Mouse (Mus musculus) heart, embryonic 13.5 days (tissue): Measurements from ENCODE around the gene Vdac1. TPM values are rescaled to one million over a fixed set of nuclear protein-coding genes. Genes with fewer than 3 reads are reported as not detected.
A peak's percentile ranks its signal among the peaks of the same experiment; 100 is the strongest.

Experiments
- ATAC-seq: fragments of 200-750 bp; cut with Nextera tagmentation; 2 replicates; pipeline ENCODE4 v1.8.0; 2017; ENCODE audit warnings: moderate TSS enrichment; ENCODE audit not compliant: insufficient number of reproducible peaks, low FRiP score, low TSS enrichment; ENCODE audit errors: extremely low read depth
- H3K27ac ChIP-seq: fragments of 300-500 bp; sonication (generic); replicated peaks from 2 replicates; pipeline ENCODE4 v1.5.1; 2015; ENCODE audit warnings: moderate library complexity, mild to moderate bottlenecking, inconsistent platforms
- H3K27me3 ChIP-seq: fragments of 300-500 bp; sonication (generic); replicated peaks from 2 replicates; pipeline ENCODE4 v1.6.1; 2015; ENCODE audit warnings: mild to moderate bottlenecking, inconsistent platforms
- H3K36me3 ChIP-seq: fragments of 300-500 bp; sonication (generic); 2 replicates; pipeline ENCODE4 v1.6.1; 2015; ENCODE audit warnings: mild to moderate bottlenecking, inconsistent platforms
- H3K4me1 ChIP-seq: fragments of 300-500 bp; sonication (generic); 2 replicates; pipeline ENCODE4 v1.6.1; 2015; ENCODE audit warnings: inconsistent platforms
- H3K4me2 ChIP-seq: fragments of 300-500 bp; sonication (generic); 2 replicates; pipeline ENCODE4 v1.6.1; 2015; ENCODE audit warnings: inconsistent platforms, mild to moderate bottlenecking, moderate library complexity
- H3K4me3 ChIP-seq: fragments of 300-500 bp; sonication (generic); 2 replicates; pipeline ENCODE4 v1.5.1; 2015; ENCODE audit warnings: moderate library complexity, mild to moderate bottlenecking, inconsistent platforms
- H3K9ac ChIP-seq: fragments of 300-500 bp; sonication (generic); 2 replicates; pipeline ENCODE4 v1.6.1; 2015; ENCODE audit warnings: inconsistent platforms, mild to moderate bottlenecking, moderate library complexity
- H3K9me3 ChIP-seq: fragments of 300-500 bp; sonication (generic); 2 replicates; pipeline ENCODE4 v1.6.1; 2016; ENCODE audit warnings: inconsistent platforms
- WGBS: fragments of 180-500 bp; shearing (Covaris S2); methylation state at CpG from one replicate; pipeline ENCODE4 v1.1.7; 2015; ENCODE audit warnings: mixed read lengths; 5-methylcytosine and 5-hydroxymethylcytosine counted together
- polyA plus RNA-seq: library from polyadenylated mRNA; unstranded; fragments of >200 nt; fragmentation: Nextera tagmentation; extraction: Ambion mirVana; gene quantifications from 2 replicates; pipeline ENCODE4 v1.2.1, GENCODE M21; 2015

Vdac1 gene
- polyA plus RNA-seq, 1 experiment from 2014 or later = 414 TPM

DNA sequence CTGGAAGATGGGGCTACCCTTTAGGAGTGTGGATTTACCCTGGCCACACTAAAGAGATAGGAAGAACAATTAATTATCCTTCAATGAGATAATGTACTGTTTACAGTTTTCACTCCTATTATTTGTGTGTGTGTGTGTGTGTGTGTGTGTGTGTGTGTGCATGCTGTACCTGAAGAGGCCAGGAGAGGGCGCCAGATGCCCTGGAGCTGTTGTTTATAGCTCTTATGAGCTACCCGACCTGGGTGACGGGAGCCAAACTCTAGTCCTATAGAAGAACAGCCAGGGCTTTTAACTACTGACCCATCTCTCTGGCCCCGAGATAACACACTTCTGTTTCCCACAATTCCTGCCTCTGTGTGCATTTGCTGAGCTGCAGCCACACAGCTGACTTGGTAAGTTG is 25.4 kb upstream of the Vdac1 start:
- Histone ChIP-seq H3K27me3 (no peaks in the 10 kb centered on the region), H3K4me3 (no peak overlapping the region), H3K9ac (no peak overlapping the region), H3K4me1 (peaks cover 12% of the 10 kb centered on the region), H3K9me3 (no peaks in the 10 kb centered on the region), H3K27ac (no peak overlapping the region), H3K36me3 (no peaks in the 10 kb centered on the region), H3K4me2 (no peak overlapping the region)
- 70% methylated on average over 4 of the region's 4 CpGs for WGBS
- no peak for ATAC-seq

- Histone ChIP-seq H3K4me2 (no peak overlapping the region), H3K36me3 (no peaks in the 10 kb centered on the region), H3K27ac (no peak overlapping the region), H3K9me3 (no peaks in the 10 kb centered on the region), H3K27me3 (no peaks in the 10 kb centered on the region), H3K9ac (no peak overlapping the region), H3K4me3 (no peak overlapping the region), H3K4me1 (peaks cover 15% of the 10 kb centered on the region)
- 55% methylated on average over 7 of the region's 7 CpGs for WGBS
- no peak for ATAC-seq
Observed at GRCm38 (mm10) chr11:52335924-52336323, 24.7 kb upstream of the Vdac1 start.

DNA sequence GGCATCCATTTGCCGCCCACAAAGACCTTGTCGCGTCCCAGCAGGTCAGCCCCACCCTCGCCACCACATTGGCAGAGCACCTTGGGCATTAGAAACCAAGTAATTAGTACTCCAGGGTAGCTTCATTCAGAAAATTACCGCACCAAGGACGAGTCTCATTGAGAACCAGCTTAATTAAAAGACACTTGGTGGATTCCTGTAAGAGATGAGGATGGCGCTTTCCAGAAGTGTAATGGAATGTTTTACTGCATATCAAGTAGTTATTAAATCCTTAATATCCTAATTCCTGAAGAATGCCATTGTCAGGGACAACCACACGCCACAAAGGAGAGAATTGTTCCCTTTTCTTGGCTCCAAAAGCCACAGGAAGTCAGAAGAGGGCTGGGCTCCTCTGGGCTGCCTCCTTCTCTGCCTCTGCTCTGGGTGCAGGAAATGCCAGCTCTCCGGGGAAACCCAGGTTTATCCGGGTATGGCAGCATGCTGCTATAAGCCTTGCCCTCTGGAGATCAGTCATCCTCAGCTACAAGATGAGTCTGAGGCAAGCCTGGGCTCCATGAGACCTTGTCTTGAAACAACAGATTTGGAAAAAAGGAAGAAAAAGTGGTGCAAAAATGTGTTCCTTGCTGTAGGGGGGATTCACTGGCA is 22.9 kb upstream of the Vdac1 start:
- WGBS = 69% methylated on average over 10 of the region's 10 CpGs
- no peaks in the 10 kb centered on the region for H3K9me3 ChIP-seq
- no peaks in the 10 kb centered on the region for H3K27me3 ChIP-seq
- no peak overlapping the region for H3K27ac ChIP-seq
- H3K4me1 ChIP-seq = peaks cover 18% of the 10 kb centered on the region
- no peak overlapping the region for H3K4me3 ChIP-seq
- no peak overlapping the region for H3K4me2 ChIP-seq
- H3K9ac ChIP-seq = no peak overlapping the region
- H3K36me3 ChIP-seq = no peaks in the 10 kb centered on the region
- ATAC-seq = no peak

- WGBS = 46% methylated on average over 3 of the region's 3 CpGs
- ATAC-seq = no peak
- Histone ChIP-seq H3K4me3 (no peak overlapping the region), H3K36me3 (no peaks in the 10 kb centered on the region), H3K4me2 (no peak overlapping the region), H3K27ac (no peak overlapping the region), H3K9me3 (no peaks in the 10 kb centered on the region), H3K27me3 (no peaks in the 10 kb centered on the region), H3K9ac (no peak overlapping the region), H3K4me1 (peaks cover 13% of the 10 kb centered on the region)
Observed at GRCm38 (mm10) chr11:52338351-52338750, 22.3 kb upstream of the Vdac1 start.

GRCm38 (mm10) chr11:52339098-52339497 is 21.6 kb upstream of the Vdac1 start:
- H3K27ac ChIP-seq = no peak overlapping the region
- H3K4me2 ChIP-seq = no peak overlapping the region
- H3K4me1 ChIP-seq = peaks cover 13% of the 10 kb centered on the region
- H3K36me3 ChIP-seq = no peaks in the 10 kb centered on the region
- H3K4me3 ChIP-seq = no peak overlapping the region
- H3K9me3 ChIP-seq = no peaks in the 10 kb centered on the region
- H3K9ac ChIP-seq = no peak overlapping the region
- WGBS = 79% methylated on average over 4 of the region's 4 CpGs
- H3K27me3 ChIP-seq = no peaks in the 10 kb centered on the region
- no peak for ATAC-seq

- Histone ChIP-seq H3K27me3 (no peaks in the 10 kb centered on the region), H3K36me3 (no peaks in the 10 kb centered on the region), H3K4me2 (no peak overlapping the region), H3K27ac (no peak overlapping the region), H3K9ac (no peak overlapping the region), H3K9me3 (no peaks in the 10 kb centered on the region), H3K4me1 (peaks cover 13% of the 10 kb centered on the region), H3K4me3 (no peak overlapping the region)
- ATAC-seq = no peak
- 85% methylated on average over 12 of the region's 12 CpGs for WGBS
Observed at GRCm38 (mm10) chr11:52339512-52339911, 21.1 kb upstream of the Vdac1 start.

DNA sequence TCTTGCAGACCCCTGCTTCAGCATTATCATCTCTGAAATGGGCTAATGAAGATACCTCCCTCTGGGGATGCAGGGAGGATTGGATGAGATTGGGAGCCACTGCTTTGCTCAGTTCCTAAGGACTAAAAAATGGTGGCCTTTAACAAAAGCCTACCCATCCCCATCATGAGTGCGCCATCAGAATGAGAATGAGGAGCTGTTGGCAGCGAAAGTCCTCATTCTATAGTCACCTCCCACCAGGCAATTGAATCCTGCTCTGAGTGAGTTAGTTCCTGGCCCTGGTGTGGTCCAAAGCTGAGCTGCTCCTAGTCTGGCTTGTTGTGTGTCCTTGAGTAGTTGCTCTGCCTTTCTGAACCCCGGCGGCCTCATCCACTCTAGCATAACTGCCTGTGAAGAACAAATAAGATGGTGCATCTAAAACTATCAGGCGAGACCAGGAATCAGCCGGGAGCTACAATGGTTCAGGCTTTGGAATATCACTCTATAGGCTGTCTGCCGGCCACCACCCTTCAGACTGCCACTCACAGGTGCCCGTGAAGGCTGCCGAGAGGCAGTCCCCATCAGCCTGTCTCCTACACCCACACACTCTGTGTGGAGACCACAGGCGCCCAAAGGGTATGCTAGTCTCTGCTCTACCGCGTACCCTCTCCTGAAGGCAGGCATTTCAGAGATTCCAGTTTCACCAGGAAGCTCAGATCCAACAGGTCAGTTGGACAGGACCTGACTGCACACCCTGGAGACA is 20.4 kb upstream of the Vdac1 start:
- Histone ChIP-seq H3K9me3 (no peaks in the 10 kb centered on the region), H3K27me3 (no peaks in the 10 kb centered on the region), H3K4me3 (no peak overlapping the region), H3K4me2 (no peak overlapping the region), H3K4me1 (peaks cover 13% of the 10 kb centered on the region), H3K9ac (no peak overlapping the region), H3K36me3 (no peaks in the 10 kb centered on the region), H3K27ac (no peak overlapping the region)
- no peak for ATAC-seq
- 74% methylated on average over 12 of the region's 12 CpGs for WGBS

- 37% methylated on average over 9 of the region's 9 CpGs for WGBS
- no peak for ATAC-seq
- no peak overlapping the region for H3K27ac ChIP-seq
Observed at GRCm38 (mm10) chr11:52341001-52341400, 19.7 kb upstream of the Vdac1 start.

GRCm38 (mm10) chr11:52341476-52341875 is 19.2 kb upstream of the Vdac1 start:
- no peaks in the 10 kb centered on the region for H3K9me3 ChIP-seq
- H3K9ac ChIP-seq = 0 out of 2 replicates have a peak overlapping the region, but pooled peaks have one; percentile 0
- ATAC-seq = no peak
- no peak overlapping the region for H3K27ac ChIP-seq
- peaks cover 20% of the 10 kb centered on the region for H3K4me1 ChIP-seq
- no peak overlapping the region for H3K4me3 ChIP-seq
- H3K36me3 ChIP-seq = no peaks in the 10 kb centered on the region
- no peaks in the 10 kb centered on the region for H3K27me3 ChIP-seq
- no peak overlapping the region for H3K4me2 ChIP-seq
- WGBS = 74% methylated on average over 5 of the region's 5 CpGs

More at GRCm38 (mm10) chr11:52341001-52341400, 19.7 kb upstream of the Vdac1 start:
- Histone ChIP-seq H3K9me3 (no peaks in the 10 kb centered on the region), H3K9ac (peak overlapping the region; percentile 0; the same call in 1 of the 2 replicates), H3K36me3 (no peaks in the 10 kb centered on the region), H3K4me2 (no peak overlapping the region), H3K4me3 (no peak overlapping the region), H3K4me1 (peaks cover 16% of the 10 kb centered on the region), H3K27me3 (no peaks in the 10 kb centered on the region)

DNA sequence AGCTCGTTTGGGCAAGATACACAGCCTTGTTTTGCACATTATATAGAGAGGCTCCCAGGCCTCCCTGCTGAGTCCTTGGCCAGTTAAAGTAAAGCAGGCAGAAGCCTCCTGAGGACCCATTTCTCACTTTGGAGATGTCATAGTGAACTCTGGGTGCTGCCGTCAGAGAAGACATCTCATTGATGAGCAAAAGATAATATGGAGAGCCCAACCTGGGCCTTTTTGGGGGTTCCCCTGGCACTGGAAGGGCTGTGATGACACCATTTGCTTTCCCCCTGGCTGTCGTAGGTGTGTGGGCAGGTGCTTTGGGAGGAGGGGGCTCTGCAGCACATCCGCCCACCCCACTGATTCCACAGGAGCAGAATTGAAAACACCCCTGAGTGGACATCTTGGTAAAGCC is 18.4 kb upstream of the Vdac1 start:
- Histone ChIP-seq H3K36me3 (no peaks in the 10 kb centered on the region), H3K4me2 (no peak overlapping the region), H3K4me3 (no peak overlapping the region), H3K9me3 (no peaks in the 10 kb centered on the region), H3K9ac (no peak overlapping the region), H3K27me3 (no peaks in the 10 kb centered on the region), H3K4me1 (peaks cover 24% of the 10 kb centered on the region), H3K27ac (no peak overlapping the region)
- ATAC-seq = no peak
- WGBS = 73% methylated on average over 4 of the region's 4 CpGs

DNA sequence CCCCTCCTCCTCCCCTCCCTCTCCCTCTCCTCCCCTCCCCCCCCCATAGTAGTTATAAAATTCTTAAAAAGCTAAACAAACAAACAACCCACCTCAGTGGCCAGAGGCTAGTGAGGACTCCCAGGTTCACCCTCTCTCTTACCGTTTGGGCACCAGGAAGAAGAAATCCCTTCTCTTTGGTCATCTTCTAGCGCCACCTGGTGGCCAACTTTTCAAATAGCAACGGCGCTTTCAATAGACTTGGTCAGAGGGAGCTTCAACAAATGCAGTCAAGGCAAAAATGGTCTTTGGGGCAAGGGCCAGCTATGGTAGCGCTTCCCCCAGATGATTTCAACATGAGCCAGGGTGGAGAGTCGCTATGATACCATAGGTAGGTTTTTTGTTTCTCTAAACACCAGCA is 17.5 kb upstream of the Vdac1 start:
- ATAC-seq = no peak
- no peaks in the 10 kb centered on the region for H3K27me3 ChIP-seq
- WGBS = 2% methylated on average over 6 of the region's 6 CpGs

More for the DNA sequence above, 17.5 kb upstream of the Vdac1 start:
- Histone ChIP-seq H3K4me3 (no peak overlapping the region), H3K4me1 (peaks cover 20% of the 10 kb centered on the region), H3K27ac (no peak overlapping the region), H3K9ac (no peak overlapping the region), H3K4me2 (no peak overlapping the region), H3K9me3 (no peaks in the 10 kb centered on the region), H3K36me3 (no peaks in the 10 kb centered on the region)
